Mouse (Mus musculus) intestine, embryonic 14.5 days (tissue): ENCODE measurements around the gene Itsn2. TPM values are rescaled to one million over a fixed set of nuclear protein-coding genes. Genes with fewer than 3 reads are reported as not detected.
"Not testable (repeated sequence)": the region's sequence is repeated elsewhere in the genome, so short reads cannot be mapped to it uniquely, and the experiment has no call there.

Experiments
- ATAC-seq: fragments of 200-750 bp; cut with Nextera tagmentation; replicated peaks from 2 replicates; pipeline ENCODE4 v1.8.0; 2017; ENCODE audit warnings: low read depth, moderate number of reproducible peaks, moderate TSS enrichment, moderate library complexity; ENCODE audit not compliant: low FRiP score, low TSS enrichment
- DNase-seq: peaks from one replicate; pipeline ENCODE4 v3.0.0-alpha.2; 2018; ENCODE audit warnings: low spot score
- H3K27ac ChIP-seq: fragments of 300-500 bp; sonication (generic); 2 replicates; pipeline ENCODE4 v1.5.1; 2014; ENCODE audit warnings: low read depth, mild to moderate bottlenecking, control low read depth
- H3K27me3 ChIP-seq: fragments of 300-500 bp; sonication (generic); replicated peaks from 2 replicates; pipeline ENCODE4 v1.6.1; 2014; ENCODE audit warnings: low read length, control low read depth; ENCODE audit not compliant: control insufficient read depth, insufficient read depth
- H3K36me3 ChIP-seq: fragments of 300-500 bp; sonication (generic); 2 replicates; pipeline ENCODE4 v1.6.1; 2014; ENCODE audit warnings: low read length, control low read depth; ENCODE audit not compliant: control insufficient read depth, insufficient read depth
- H3K4me1 ChIP-seq: fragments of 300-500 bp; sonication (generic); replicated peaks from 2 replicates; pipeline ENCODE4 v1.6.1; 2014; ENCODE audit warnings: low read length, control low read depth, mixed read lengths; ENCODE audit not compliant: control insufficient read depth, insufficient read depth
- H3K4me2 ChIP-seq: fragments of 300-500 bp; sonication (generic); 2 replicates; pipeline ENCODE4 v1.6.1; 2014; ENCODE audit warnings: low read length
- H3K4me3 ChIP-seq: fragments of 300-500 bp; sonication (generic); 2 replicates; pipeline ENCODE4 v1.5.1; 2014; ENCODE audit warnings: low read depth, low read length, control low read depth, mixed read lengths
- H3K9ac ChIP-seq: fragments of 300-500 bp; sonication (generic); 2 replicates; pipeline ENCODE4 v1.6.1; 2014; ENCODE audit warnings: mild to moderate bottlenecking, low read length
- H3K9me3 ChIP-seq: fragments of 300-500 bp; sonication (generic); 2 replicates; pipeline ENCODE4 v1.6.1; 2016; ENCODE audit warnings: low read length, control low read depth; ENCODE audit not compliant: control insufficient read depth
- WGBS: fragments of 180-500 bp; shearing (Covaris S2); extraction: QIAGEN DNeasy Blood & Tissue Kit; methylation state at CpG from one replicate; pipeline ENCODE4 v1.1.7; 2014; 5-methylcytosine and 5-hydroxymethylcytosine counted together
- polyA plus RNA-seq: library from polyadenylated mRNA; unstranded; fragments of >200 nt; fragmentation: Nextera tagmentation; extraction: Ambion mirVana; gene quantifications from 2 replicates; pipeline ENCODE4 v1.2.1, GENCODE M21; 2014

The Itsn2 gene
- polyA plus RNA-seq, 1 experiment from 2014 or later: 45.2 TPM

- WGBS: 97% methylated on average over 3 of the region's 3 CpGs
- Histone ChIP-seq H3K9ac (no peak overlapping the region), H3K4me2 (no peak overlapping the region), H3K9me3 (no peaks in the 10 kb centered on the region), H3K27me3 (no peaks in the 10 kb centered on the region), H3K4me1 (no peaks in the 10 kb centered on the region), H3K36me3 (no peaks in the 10 kb centered on the region), H3K27ac (no peak overlapping the region), H3K4me3 (no peak overlapping the region)
- ATAC-seq (no peak), DNase-seq (no peak)
These were observed 136.7 kb downstream of the Itsn2 start for GRCm38 (mm10) chr12:4729165-4729564.

- no peaks in the 10 kb centered on the region for H3K4me1 ChIP-seq
- DNase-seq (no peak), ATAC-seq (no peak)
- H3K9ac ChIP-seq: no peak overlapping the region
- no peaks in the 10 kb centered on the region for H3K27me3 ChIP-seq
- H3K4me3 ChIP-seq: no peak overlapping the region
- H3K36me3 ChIP-seq: no peaks in the 10 kb centered on the region
- WGBS: 62% methylated on average over 4 of the region's 4 CpGs
- no peaks in the 10 kb centered on the region for H3K9me3 ChIP-seq
- H3K4me2 ChIP-seq: no peak overlapping the region
- no peak overlapping the region for H3K27ac ChIP-seq
These were observed 139.2 kb downstream of the Itsn2 start for GRCm38 (mm10) chr12:4731629-4732028.

GRCm38 (mm10) chr12:4732332-4732731 is 139.9 kb downstream of the Itsn2 start:
- H3K36me3 ChIP-seq: no peaks in the 10 kb centered on the region
- H3K9ac ChIP-seq: no peak overlapping the region
- ATAC-seq: no peak
- no peak overlapping the region for H3K4me2 ChIP-seq
- H3K9me3 ChIP-seq: no peaks in the 10 kb centered on the region
- H3K4me1 ChIP-seq: no peaks in the 10 kb centered on the region
- H3K4me3 ChIP-seq: no peak overlapping the region
- DNase-seq: no peak
- H3K27me3 ChIP-seq: no peaks in the 10 kb centered on the region
- 52% methylated on average over 4 of the region's 4 CpGs for WGBS
- H3K27ac ChIP-seq: no peak overlapping the region

- H3K9me3 ChIP-seq: no peaks in the 10 kb centered on the region
- H3K4me1 ChIP-seq: no peaks in the 10 kb centered on the region
- no peak within 1 kb of the TSS for H3K27ac ChIP-seq
- no peak within 1 kb of the TSS for H3K4me2 ChIP-seq
- no peaks in the 10 kb centered on the region for H3K36me3 ChIP-seq
- DNase-seq (no peak), ATAC-seq (no peak)
- WGBS: 92% methylated on average over 18 of the region's 18 CpGs
- H3K4me3 ChIP-seq: no peak within 1 kb of the TSS
- H3K9ac ChIP-seq: no peak within 1 kb of the TSS
- no peaks in the 10 kb centered on the region for H3K27me3 ChIP-seq
These were observed 145.7 kb downstream of the Itsn2 start, which contains the start of gene Fam228a for GRCm38 (mm10) chr12:4738031-4738576. TSS of gene Fam228a (minus strand) at chr12:4738430.

- ATAC-seq (no peak), DNase-seq (no peak)
- Histone ChIP-seq H3K36me3 (no peaks in the 10 kb centered on the region), H3K4me1 (no peaks in the 10 kb centered on the region), H3K9ac (no peak overlapping the region), H3K4me2 (no peak overlapping the region), H3K9me3 (no peaks in the 10 kb centered on the region), H3K4me3 (no peak overlapping the region), H3K27me3 (no peaks in the 10 kb centered on the region), H3K27ac (no peak overlapping the region)
- 77% methylated on average over 7 of the region's 7 CpGs for WGBS
These were observed 148.4 kb downstream of the Itsn2 start for GRCm38 (mm10) chr12:4740823-4741222.

DNA sequence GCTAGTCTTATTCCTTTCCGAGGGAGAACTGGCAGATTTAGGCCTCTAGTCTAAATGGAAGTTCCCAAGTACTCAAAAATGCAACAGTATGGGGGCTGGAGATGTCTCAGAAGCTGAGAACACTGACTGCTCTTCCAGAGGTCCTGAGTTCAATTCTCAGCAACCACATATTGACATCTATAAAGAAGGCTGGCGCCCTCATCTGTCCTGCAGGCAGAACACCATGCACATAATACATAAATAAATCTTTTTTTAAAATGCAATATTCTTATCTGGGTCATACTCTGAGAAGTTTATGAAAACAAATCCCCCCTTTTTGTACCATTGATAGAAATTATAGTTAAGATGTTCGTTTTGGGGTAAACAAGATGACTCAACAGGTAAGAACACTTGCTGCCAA is 149.7 kb downstream of the Itsn2 start:
- ATAC-seq: no peak
- 86% methylated on average over 3 of the region's 3 CpGs for WGBS

GRCm38 (mm10) chr12:4744486-4744885 is 152.0 kb downstream of the Itsn2 start:
- 86% methylated on average over 10 of the region's 10 CpGs for WGBS
- Histone ChIP-seq H3K27ac (no peak overlapping the region), H3K36me3 (no peaks in the 10 kb centered on the region), H3K9me3 (no peaks in the 10 kb centered on the region), H3K9ac (no peak overlapping the region), H3K4me3 (no peak overlapping the region), H3K27me3 (no peaks in the 10 kb centered on the region), H3K4me2 (no peak overlapping the region), H3K4me1 (no peaks in the 10 kb centered on the region)
- DNase-seq: no peak
- ATAC-seq: no peak

More for the DNA sequence above, 149.7 kb downstream of the Itsn2 start:
- Histone ChIP-seq H3K27ac (no peak overlapping the region), H3K9ac (no peak overlapping the region), H3K9me3 (no peaks in the 10 kb centered on the region), H3K4me2 (no peak overlapping the region), H3K4me1 (no peaks in the 10 kb centered on the region), H3K27me3 (no peaks in the 10 kb centered on the region), H3K36me3 (no peaks in the 10 kb centered on the region), H3K4me3 (no peak overlapping the region)
- DNase-seq: no peak

DNA sequence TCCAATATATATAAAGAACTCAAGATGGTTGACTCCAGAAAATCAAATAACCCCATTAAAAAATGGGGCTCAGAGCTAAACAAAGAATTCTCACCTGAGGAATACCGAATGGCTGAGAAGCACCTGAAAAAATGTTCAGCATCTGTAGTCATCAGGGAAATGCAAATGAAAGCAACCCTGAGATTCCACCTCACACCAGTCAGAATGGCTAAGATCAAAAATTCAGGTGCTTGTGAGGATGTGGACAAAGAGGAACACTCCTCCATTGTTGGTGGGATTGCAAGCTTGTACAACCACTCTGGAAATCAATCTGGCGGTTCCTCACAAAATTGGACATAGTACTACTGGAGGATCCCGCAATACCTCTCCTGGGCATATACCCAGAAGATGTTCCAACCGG is 162.0 kb downstream of the Itsn2 start:
- not testable (repeated sequence) for H3K4me2 ChIP-seq, H3K4me3 ChIP-seq, H3K27ac ChIP-seq, H3K9me3 ChIP-seq, DNase-seq, H3K9ac ChIP-seq, ATAC-seq, H3K36me3 ChIP-seq, H3K4me1 ChIP-seq, H3K27me3 ChIP-seq
- 91% methylated on average over 4 of the region's 4 CpGs for WGBS

DNA sequence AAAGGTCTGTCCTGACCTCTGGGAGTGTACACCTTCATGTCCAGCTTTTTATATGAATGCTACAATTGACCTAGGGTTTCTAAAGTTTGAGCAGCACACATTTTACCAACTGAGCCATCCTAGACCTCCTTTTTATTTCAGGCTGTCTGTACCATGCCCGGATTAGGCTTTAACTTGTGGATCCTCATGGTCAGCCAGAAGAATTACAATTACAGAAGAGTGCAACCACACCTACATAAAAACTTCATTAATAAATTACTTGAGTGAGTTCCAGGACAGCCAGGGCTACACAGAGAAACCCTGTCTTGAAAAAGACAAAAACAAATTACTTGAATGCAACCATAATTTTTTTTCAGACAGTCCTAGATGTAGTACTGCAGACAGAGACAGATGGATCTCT is 164.6 kb downstream of the Itsn2 start:
- Histone ChIP-seq H3K4me1 (no peaks in the 10 kb centered on the region), H3K4me2 (no peak overlapping the region), H3K9me3 (no peaks in the 10 kb centered on the region), H3K9ac (no peak overlapping the region), H3K4me3 (no peak overlapping the region), H3K27ac (no peak overlapping the region), H3K27me3 (no peaks in the 10 kb centered on the region), H3K36me3 (no peaks in the 10 kb centered on the region)
- no peak for ATAC-seq
- WGBS: 73% methylated on average over 1 of the region's 1 CpGs
- DNase-seq: no peak
